Mouse (Mus musculus): Measurements from ENCODE around the gene Lor.

Lor gene

DNA sequence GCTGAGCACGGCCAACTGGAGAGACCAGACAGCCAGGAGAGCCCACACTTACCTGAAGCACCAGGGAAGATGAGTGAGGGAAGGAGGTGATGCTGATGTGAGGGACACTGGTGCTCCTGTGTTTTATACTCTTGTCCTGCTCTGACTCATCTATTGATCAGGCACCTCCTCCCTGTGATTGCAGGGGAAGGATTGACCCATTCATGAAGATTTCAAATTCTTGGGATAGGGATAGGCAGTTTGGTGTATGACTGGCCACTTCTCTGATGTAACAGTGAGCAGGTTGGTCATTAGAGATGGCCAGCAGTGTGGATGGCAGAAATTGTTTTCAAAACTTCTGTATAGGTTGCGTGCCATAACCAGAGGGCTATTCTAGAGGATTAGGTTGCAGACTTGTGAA lies at the start of gene Lor:
Gene Lor, minus strand, starts transcription at position 101 of the 400 bp plus-strand sequence.
- DNase-seq: no peak

GRCm38 (mm10) chr3:92123847-92124246 lies 40.9 kb upstream of the Lor start, which contains the start of gene Prr9:
Gene Prr9 (minus strand): TSS chr3:92123947.
- no peak for DNase-seq

- no peak for DNase-seq
These were observed 38.0 kb upstream of the Lor start for GRCm38 (mm10) chr3:92120902-92121301.

GRCm38 (mm10) chr3:92117930-92118329 lies 35.0 kb upstream of the Lor start:
- no peak for DNase-seq

GRCm38 (mm10) chr3:92111526-92111925 lies 28.6 kb upstream of the Lor start:
- DNase-seq: no peak

DNA sequence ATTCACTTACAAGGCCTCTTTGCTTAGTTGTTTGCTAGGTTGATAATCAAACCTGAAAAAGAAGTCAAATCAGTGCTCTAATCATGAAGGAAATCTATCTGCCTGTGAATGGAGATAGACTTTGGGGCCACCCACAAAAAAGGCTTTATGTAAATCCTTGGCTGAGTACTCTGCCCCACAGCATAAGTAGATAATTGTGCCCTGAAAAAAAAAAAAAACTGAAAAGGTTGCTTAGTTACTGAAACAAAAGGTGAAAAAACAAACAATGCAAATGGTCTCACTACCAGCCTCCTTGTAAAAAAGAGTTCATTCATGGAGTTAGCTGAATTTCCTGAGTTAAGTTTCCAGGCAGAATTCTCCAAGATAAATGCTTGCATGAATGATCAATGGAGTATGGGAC lies 27.8 kb upstream of the Lor start:
- no peak for DNase-seq

GRCm38 (mm10) chr3:92106582-92106981 lies 23.6 kb upstream of the Lor start:
- no peak for DNase-seq

DNA sequence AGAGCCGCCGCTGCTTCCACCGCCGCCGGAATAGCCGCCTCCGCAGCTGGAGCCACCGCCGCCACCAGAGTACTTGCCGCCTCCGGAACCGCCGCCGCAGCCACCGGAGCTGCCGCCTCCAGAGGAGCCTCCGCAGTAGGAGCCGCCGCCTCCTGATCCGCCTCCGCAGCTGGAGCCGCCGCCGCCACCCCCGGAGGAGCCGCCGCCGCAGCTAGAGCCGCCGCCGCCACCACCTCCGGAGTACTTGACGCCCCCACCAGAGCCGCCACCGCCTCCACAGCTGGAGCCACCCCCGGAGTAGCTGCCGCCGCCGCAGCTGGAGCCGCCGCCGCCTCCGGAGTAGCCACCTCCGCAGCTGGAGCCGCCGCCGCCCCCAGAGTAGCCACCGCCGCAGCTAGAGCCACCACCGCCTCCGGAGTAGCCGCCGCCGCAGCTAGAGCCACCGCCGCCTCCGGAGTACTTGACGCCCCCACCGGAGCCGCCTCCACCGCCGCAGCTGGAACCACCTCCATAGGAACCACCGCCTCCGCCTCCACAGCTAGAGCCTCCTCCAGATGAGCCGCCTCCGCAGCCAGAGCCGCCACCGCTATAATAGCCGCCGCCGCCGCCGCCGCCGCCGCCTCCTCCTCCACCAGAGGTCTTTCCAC lies 1.5 kb downstream of the Lor start:
- DNase-seq: no peak

DNA sequence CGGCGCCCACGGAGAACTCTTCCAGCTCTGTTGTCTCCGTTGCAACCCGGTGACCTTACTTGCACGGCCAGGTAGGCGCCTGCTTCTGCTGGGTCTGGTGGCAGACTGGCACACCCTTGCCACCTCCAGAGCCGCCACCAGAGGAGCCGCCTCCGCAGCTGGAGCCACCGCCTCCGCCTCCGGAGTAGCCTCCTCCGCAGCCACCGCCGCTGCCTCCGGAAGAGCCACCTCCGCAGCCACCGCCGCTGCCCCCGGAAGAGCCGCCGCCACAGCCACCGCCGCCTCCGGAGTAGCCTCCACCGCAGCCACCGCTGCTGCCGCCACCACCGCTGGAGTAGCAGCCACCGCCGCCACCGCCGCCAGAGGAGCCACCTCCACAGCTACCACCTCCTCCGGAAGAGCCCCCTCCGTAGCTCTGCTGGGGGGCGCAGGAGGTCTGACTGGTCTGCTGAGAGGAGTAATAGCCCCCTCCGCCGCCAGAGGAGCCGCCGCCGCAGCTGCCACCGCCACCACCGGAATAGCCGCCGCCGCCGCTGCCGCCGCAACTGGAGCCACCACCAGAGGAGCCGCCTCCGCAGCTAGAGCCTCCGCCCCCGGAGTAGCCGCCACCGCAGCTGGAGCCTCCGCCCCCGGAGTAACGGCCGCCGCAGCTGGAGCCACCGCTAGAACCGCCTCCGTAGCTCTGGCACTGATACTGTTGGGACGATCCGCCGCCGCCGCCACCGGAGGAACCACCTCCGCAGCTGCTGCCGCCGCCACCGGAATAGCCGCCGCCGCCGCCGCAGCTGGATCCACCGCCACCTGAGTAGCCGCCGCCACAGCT lies 2.3 kb downstream of the Lor start:
- DNase-seq: no peak

- DNase-seq: no peak
These were observed 32.4 kb downstream of the Lor start for GRCm38 (mm10) chr3:92050382-92051054.

DNA sequence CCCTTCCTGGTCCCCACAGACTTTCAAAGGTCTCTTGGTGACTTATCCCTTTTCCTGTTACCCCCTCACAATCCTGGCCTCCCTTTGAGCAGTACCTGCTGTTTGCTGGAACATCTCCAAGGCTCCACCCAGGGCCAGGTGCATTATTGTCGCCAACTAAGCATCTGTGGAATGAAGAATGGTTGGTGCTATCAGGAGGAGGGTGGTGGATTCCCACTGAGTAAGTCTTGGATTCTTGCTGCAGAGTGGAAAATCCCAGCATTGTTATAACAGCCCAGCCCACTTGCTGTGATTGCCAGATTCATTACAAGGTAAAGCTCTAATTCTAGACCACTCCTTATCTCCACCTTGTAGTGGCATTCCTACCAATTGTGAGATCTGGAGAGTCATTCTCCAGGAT lies 49.0 kb downstream of the Lor start:
- DNase-seq: no peak

- no peak for DNase-seq
These were observed 49.7 kb downstream of the Lor start for GRCm38 (mm10) chr3:92033203-92033602.
